Mouse (Mus musculus) thymus, adult 18-20 months (tissue): ENCODE measurements around the gene Parva.

Experiments
- DNase-seq, 2 experiments: peaks; one replicate each; pipeline ENCODE4 v3.0.0; 2022; ENCODE audit warnings: mixed read lengths in 2 of 2

Parva gene

GRCm38 (mm10) chr7:112428158-112428535 is 842 bp downstream of the Parva start:
- DNase-seq: peak in 1 of 2 experiments; percentile 7

DNA sequence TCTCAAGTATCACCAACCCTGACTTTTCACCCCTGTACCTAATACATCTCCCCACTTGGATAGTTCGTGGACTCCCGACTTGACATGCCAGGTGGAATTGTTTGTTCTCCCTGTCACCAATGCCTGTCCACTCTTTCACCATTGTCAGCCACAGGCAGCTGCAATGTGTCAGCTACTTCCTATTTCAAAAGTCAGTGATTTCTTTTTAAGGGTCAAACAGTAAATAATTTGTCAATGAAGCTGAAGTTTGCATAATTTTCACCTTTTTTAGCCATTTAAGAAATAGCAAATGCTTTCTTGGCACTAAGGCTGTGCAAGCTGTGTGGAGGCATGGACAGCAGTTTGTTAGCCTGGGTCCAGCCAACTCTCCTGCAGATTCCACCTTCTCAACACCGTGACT is 12.5 kb downstream of the Parva start:
- no peak for DNase-seq

GRCm38 (mm10) chr7:112444152-112444984 is 17.1 kb downstream of the Parva start:
- no peak for DNase-seq

GRCm38 (mm10) chr7:112444985-112445367 is 17.7 kb downstream of the Parva start:
- no peak for DNase-seq

GRCm38 (mm10) chr7:112446498-112446897 is 19.2 kb downstream of the Parva start:
- no peak for DNase-seq

DNA sequence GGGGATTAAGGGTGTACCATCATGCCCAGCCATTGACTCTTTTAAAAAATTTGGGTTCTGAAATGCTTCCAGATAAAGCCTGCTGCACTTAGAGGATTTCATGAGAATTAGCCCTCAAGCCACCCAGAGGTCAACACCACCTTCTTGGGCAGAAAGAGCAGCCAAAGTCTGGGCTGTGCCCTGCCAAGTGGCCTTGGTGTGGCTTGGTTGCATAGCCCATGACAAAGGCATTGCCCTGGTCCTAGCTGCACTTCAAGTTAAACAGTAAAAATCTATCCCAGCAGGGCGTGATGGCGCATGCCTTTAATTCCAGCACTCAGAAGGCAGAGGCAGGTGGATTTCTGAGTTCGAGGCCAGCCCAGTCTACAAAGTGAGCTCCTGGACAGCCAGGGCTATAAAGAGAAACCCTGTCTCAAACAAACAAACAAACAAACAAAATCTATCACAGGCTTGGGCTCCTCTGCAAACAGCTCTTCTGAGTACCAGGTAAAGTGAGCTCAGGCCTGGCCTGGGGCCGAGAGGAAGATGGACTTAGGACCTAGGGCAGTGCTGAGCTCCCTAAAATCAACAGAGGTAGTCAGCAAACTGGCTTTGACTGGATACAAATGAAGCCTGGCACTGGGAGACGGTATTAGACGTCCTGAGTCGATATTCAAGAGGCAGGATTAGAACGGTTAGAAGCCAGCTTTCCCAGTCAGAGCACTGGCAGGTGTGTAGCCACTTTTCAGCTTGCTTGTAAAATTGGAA is 22.8 kb downstream of the Parva start:
- DNase-seq: no peak

- DNase-seq: no peak
Measured at GRCm38 (mm10) chr7:112452471-112452870, 25.2 kb downstream of the Parva start.

GRCm38 (mm10) chr7:112453805-112454214 is 26.5 kb downstream of the Parva start:
- DNase-seq: no peak

DNA sequence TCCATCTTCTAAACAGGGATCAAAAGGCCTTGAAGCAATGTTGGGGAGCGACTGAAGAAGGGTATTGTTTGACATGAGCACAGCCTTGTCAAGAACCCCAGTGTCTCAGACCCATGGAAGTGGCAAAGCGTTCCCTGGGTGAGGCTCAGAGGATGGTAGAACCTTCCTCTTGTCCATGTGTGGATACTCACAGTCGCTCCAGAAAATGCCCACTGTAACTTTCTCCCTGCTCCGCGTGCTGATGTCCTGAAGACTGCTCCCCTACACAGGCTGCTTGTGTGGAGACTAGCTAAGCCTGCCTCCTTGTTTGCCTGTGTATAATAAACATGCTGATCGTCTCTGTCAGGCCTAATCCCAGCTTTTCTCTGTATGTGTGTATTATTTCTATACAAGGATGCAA is 27.1 kb downstream of the Parva start:
- DNase-seq: no peak

DNA sequence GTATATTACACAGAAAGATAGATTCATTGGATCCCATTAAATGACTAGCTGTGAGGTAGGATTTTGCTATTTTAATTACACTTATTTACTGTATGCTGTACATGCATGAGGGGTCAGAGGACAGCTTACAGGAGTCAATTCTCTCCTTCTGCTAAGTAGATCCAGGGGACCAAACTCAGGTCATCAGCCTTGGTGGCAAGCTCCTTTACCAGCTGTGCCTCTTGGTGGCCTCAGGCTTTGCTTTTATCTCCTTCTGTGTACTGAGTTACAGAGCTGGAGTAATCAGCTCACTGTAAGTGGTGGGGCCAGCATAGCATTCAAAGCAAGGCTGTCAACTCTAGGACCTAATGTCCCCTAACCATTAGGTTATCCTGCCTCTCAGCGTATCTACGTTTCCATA is 27.6 kb downstream of the Parva start:
- no peak for DNase-seq

GRCm38 (mm10) chr7:112455566-112456110 is 28.3 kb downstream of the Parva start:
- DNase-seq: no peak

DNA sequence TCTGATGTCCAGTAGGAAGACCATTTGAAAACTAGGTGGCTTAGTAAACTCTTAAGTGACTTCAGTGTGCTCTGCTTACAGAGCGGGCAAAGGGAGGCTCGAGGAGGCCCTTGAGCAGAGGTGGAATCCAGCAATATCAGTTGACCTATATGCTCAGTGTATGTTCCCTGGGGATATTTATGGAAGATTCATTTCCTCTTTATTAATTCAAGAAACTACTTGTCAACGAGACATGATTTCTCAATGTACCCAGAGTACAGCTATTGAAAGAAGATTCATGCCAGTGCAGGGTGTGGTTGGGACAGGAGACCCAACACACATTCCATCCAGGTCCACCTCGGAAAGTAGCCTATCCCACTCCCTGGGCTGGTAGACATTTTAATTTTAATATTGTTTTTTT is 30.1 kb downstream of the Parva start:
- DNase-seq: no peak

GRCm38 (mm10) chr7:112457920-112458319 is 30.6 kb downstream of the Parva start:
- no peak for DNase-seq

DNA sequence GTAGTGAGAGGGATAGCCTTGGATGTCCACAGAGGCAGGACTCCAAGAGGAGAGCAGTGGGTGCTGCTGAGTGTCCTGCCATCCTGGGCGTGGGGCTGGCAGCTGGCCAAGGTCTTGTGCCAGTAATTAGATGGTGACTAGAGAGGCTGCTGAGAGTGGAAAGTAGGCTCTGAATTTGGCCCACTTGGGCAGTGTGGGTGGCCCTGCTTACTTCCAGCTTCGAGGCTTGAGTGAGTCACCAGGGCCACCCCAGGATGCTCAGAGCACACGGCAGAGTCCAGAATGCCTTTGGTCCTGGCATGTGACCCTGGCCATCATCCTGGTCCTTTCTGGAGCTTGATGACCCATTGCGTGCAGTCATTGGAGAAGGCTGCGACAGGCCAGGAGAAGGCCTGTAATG is 31.1 kb downstream of the Parva start:
- no peak for DNase-seq

DNA sequence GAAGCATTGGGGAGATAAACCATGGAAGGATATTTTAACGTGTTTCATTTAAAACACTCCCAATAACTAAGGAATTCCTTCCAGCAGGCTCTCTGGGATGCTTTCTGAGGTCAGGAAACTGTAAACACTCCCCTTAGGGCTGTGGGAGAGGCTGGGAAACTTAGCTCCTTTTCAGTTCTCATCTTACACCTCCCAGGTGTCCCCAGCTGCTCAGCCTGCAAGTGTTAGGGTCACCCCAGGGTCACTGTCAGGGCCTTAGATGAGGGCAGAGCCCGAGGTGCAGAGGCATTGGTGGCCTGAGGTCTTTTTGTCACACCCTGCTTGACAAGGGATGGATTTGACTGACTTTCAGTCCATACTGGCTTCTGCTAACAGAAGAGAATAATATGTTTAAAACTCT is 35.8 kb downstream of the Parva start:
- no peak for DNase-seq

GRCm38 (mm10) chr7:112465920-112466319 is 38.6 kb downstream of the Parva start:
- no peak for DNase-seq

DNA sequence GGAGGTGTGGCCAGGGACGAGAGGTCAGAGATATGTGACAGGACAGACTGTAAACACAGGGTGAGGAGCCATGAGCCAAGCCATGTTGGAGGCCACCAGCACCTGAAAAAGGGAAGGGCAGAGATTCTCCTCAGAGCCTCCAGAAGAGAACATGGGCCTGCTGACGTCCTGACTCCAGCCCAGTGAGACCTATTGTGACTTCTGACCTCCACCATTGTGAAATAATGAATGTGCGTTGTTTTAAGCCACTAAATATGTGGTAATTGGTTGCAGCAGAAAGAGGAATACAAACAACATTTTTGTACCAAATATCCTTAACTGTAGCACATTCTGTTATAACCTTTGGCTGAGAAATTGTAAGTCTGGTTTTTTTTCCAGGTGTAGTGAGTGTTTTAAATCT is 39.5 kb downstream of the Parva start:
- DNase-seq: no peak

GRCm38 (mm10) chr7:112467687-112468111 is 40.4 kb downstream of the Parva start:
- no peak for DNase-seq

GRCm38 (mm10) chr7:112469817-112470216 is 42.5 kb downstream of the Parva start:
- DNase-seq: peak in 1 of 2 experiments; percentile 6

GRCm38 (mm10) chr7:112471316-112471715 is 44.0 kb downstream of the Parva start:
- DNase-seq: no peak

DNA sequence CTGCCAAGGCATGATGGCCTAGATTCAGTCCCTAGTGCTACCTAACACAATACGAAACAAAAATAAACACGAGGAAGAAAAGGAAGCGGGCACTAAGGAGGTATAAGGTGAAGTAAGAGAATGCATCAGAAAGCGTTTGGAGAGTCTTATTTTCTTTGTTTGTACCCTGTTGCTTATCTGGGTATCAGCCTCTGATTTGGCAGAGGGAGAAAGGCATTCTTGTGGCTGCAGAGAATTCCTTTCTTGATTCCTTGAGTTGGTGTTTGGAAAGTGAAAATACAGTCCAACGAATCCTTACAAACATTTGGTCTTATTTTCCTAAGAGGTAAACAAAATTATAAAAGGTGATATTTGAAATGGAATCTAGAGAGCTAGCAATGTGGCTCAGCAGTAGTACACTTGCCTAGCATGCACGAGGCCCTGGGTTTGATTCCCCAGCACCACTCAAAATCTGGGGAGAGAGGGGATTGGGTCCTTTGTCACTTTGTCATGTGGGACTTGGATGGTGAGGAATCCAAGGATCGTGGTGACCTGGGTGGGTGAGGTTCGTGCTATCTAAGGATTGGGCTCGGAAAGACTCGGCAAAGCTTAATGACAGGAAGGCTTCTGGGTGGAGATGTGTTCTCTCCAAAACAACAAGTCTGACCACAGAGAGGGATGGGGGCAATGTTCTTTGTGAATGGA is 44.9 kb downstream of the Parva start:
- no peak for DNase-seq

GRCm38 (mm10) chr7:112472708-112473281 is 45.5 kb downstream of the Parva start:
- no peak for DNase-seq
